Mouse (Mus musculus) bone marrow macrophage, adult 2 months (primary cell): ENCODE measurements at regions not wholly inside any gene's neighbourhood (a gene's known extent, or its start where the extent isn't known, plus 50 kb on each side); places are given as distances from the start of the nearest gene placed in this dataset.
"Not testable (repeated sequence)": the region's sequence is repeated elsewhere in the genome, so short reads cannot be mapped to it uniquely, and the experiment has no call there.

Experiments
- CTCF ChIP-seq: IDR thresholded peaks from 2 replicates; pipeline ENCODE4 v1.5.1; 2012; ENCODE audit warnings: low read depth, mild to moderate bottlenecking, low read length, moderate library complexity
- POLR2A ChIP-seq: IDR thresholded peaks from 2 replicates; pipeline ENCODE4 v1.6.1; 2012; ENCODE audit warnings: mild to moderate bottlenecking, low read depth, low read length, borderline replicate concordance

DNA sequence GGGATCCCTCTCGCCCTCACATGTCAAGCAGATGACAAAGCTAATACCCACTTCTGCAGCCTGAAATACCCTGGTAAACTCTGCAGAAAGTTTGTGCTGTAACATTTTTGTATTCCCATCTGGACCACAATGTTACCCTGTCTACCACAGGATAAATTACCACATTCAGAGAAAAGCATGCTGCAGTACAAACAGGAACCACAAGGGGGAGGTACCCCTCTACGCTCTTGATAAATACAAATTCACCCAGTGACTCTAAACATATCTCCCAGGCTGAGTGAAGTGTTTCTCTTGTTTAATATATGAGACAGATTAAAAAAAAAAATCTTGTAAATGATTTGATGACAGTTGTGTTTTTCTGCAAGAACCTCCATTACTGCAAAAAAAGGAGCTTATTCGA is 549.8 kb upstream of the Olfr1507 start:
- not testable (repeated sequence) for TF ChIP-seq CTCF, POLR2A
